Mouse (Mus musculus) natural killer cell, adult 2 months (primary cell): ENCODE results near the gene Gm11115.

ENCODE experiments used
- DNase-seq, 2 experiments: peaks; one replicate each; pipeline ENCODE4 v3.0.0; 2022; ENCODE audit warnings: low spot score in 2 of 2

Gene Gm11115

GRCm38 (mm10) chr5:88153999-88154398 is at the start of gene Gm11115:
TSS of gene Gm11115 (minus strand) at chr5:88154099.
- no peak for DNase-seq

GRCm38 (mm10) chr5:88111430-88111829 is 42.5 kb downstream of the Gm11115 start, which contains the start of gene Gm11116:
TSS of gene Gm11116 (minus strand) at chr5:88111530.
- DNase-seq: no peak
